Mouse (Mus musculus) kidney, embryonic 15.5 days (tissue): ENCODE data around the gene 1700013G24Rik. TPM values are rescaled to one million over a fixed set of nuclear protein-coding genes. Genes with fewer than 3 reads are reported as not detected.

Source experiments
- ATAC-seq: fragments of 200-750 bp; cut with Nextera tagmentation; replicated peaks from 2 replicates; pipeline ENCODE4 v1.8.0; 2017; ENCODE audit warnings: moderate TSS enrichment; ENCODE audit not compliant: low FRiP score
- H3K27ac ChIP-seq: fragments of 300-500 bp; sonication (generic); 2 replicates; pipeline ENCODE4 v1.5.1; 2015; ENCODE audit warnings: mild to moderate bottlenecking, inconsistent platforms
- H3K27me3 ChIP-seq: fragments of 300-500 bp; sonication (generic); 2 replicates; pipeline ENCODE4 v1.6.1; 2015; ENCODE audit warnings: inconsistent platforms
- H3K36me3 ChIP-seq: fragments of 300-500 bp; sonication (generic); 2 replicates; pipeline ENCODE4 v1.6.1; 2015; ENCODE audit warnings: inconsistent platforms
- H3K4me1 ChIP-seq: fragments of 300-500 bp; sonication (generic); 2 replicates; pipeline ENCODE4 v1.6.1; 2015; ENCODE audit warnings: inconsistent platforms
- H3K4me2 ChIP-seq: fragments of 300-500 bp; sonication (generic); 2 replicates; pipeline ENCODE4 v1.6.1; 2015; ENCODE audit warnings: moderate library complexity, mild to moderate bottlenecking, inconsistent platforms
- H3K4me3 ChIP-seq: fragments of 300-500 bp; sonication (generic); replicated peaks from 2 replicates; pipeline ENCODE4 v1.5.1; 2015; ENCODE audit warnings: mild to moderate bottlenecking, inconsistent platforms
- H3K9ac ChIP-seq: fragments of 300-500 bp; sonication (generic); 2 replicates; pipeline ENCODE4 v1.6.1; 2015; ENCODE audit warnings: mild to moderate bottlenecking, inconsistent platforms
- H3K9me3 ChIP-seq: fragments of 300-500 bp; sonication (generic); replicated peaks from 2 replicates; pipeline ENCODE4 v1.6.1; 2016; ENCODE audit warnings: inconsistent platforms
- WGBS: fragments of 180-500 bp; shearing (Covaris S2); methylation state at CpG from one replicate; pipeline ENCODE4 v1.1.7; 2015; ENCODE audit warnings: mixed read lengths; 5-methylcytosine and 5-hydroxymethylcytosine counted together
- polyA plus RNA-seq: library from polyadenylated mRNA; unstranded; fragments of >200 nt; fragmentation: Nextera tagmentation; extraction: Ambion mirVana; gene quantifications from 2 replicates; pipeline ENCODE4 v1.2.1, GENCODE M21; 2015

Gene 1700013G24Rik
- polyA plus RNA-seq, 1 experiment from 2014 or later = not detected

DNA sequence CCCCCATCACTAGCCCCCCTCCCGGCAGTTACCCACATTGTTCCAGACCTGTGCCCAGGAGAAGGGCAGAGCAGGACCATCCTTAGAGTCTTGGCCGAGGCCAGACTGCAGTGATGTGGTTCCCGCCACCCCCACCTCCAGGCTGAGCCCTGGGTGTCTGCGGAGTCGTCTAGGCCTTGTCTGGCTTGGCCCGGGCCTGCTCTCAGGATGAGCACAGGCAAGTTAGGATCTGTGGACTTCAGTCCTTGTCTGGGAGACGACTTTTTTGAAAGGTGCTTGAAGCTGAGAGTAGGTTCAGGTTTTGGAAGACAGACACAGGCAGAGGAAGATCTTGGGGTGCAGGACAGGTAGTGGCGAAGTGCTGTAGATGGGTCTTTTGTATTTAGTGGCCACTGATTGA, 18.2 kb downstream of the 1700013G24Rik start:
- no peaks in the 10 kb centered on the region for H3K36me3 ChIP-seq
- no peak for ATAC-seq
- no peaks in the 10 kb centered on the region for H3K27me3 ChIP-seq
- peak overlapping the region; percentile 81 for H3K4me2 ChIP-seq
- H3K4me3 ChIP-seq = peak overlapping the region; percentile 81
- H3K27ac ChIP-seq = peak overlapping the region; percentile 86
- peak overlapping the region; percentile 40; the same call in 1 of the 2 replicates for H3K9ac ChIP-seq
- no peaks in the 10 kb centered on the region for H3K9me3 ChIP-seq
- 38% methylated on average over 8 of the region's 8 CpGs for WGBS
- peaks cover 88% of the 10 kb centered on the region for H3K4me1 ChIP-seq

DNA sequence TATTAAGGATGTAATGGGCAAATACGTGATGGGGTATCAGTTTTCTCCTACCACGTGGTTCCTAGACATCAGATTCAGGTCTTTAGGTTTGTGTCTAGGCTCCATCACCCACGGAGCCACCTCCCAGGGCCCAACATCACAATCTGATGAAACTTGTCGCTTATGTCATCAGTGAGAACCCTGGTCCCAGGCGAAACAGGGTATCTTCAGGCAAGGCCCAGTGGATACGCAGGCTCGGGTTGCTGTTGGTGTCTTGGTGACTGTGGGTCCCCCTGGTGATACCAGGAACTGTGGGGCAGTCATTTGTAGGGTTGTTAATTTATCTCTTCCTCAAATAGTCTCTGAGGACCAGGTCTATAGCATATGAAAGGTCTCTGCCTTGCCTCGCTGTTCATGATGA, 20.2 kb downstream of the 1700013G24Rik start:
- H3K9me3 ChIP-seq = no peaks in the 10 kb centered on the region
- H3K27me3 ChIP-seq = no peaks in the 10 kb centered on the region
- H3K4me1 ChIP-seq = peaks cover 92% of the 10 kb centered on the region
- no peak for ATAC-seq
- H3K36me3 ChIP-seq = no peaks in the 10 kb centered on the region
- peak overlapping the region; percentile 67 for H3K27ac ChIP-seq
- H3K4me2 ChIP-seq = peak overlapping the region; percentile 29
- H3K9ac ChIP-seq = no peak overlapping the region
- H3K4me3 ChIP-seq = no peak overlapping the region
- WGBS = 77% methylated on average over 8 of the region's 8 CpGs

DNA sequence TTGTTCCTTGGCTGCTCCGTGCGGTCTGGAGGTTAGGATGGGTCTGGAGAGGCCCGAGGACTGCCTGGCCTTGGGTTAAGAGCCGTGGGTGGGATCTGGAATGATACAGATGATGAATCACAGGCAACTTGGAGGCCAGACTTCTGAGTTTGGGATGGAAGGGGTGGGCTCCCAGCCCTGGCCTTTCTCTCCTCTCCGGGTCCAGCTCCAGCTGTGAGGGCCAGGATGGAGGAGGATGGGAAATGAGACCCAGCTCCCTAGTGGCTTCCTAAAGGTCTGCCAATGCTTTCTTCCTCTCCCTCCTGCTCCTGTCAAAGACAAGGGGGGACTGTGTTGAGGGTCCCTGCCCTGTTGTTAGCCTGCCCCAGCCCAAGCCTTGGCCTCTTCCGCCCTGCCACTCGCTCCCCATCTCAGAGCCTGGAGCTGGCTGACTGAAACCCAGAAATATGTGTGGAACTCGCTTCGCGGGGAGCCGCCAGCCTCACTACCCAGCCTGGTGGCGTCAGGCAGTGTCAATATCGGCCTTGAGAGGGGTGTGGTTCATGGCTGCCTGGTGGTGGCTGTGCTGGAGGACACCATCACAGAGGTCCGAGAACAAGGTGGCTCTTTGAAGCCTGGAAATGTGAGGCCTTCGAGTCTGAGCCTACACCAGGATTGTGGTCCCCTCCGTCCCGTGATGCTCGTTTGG, 20.8 kb downstream of the 1700013G24Rik start:
- 47% methylated on average over 18 of the region's 18 CpGs for WGBS
- Histone ChIP-seq H3K9ac (no peak overlapping the region), H3K27ac (peak overlapping the region; percentile 67), H3K4me3 (no peak overlapping the region), H3K4me1 (peaks cover 97% of the 10 kb centered on the region), H3K9me3 (no peaks in the 10 kb centered on the region), H3K4me2 (peak overlapping the region; percentile 29), H3K27me3 (no peaks in the 10 kb centered on the region), H3K36me3 (no peaks in the 10 kb centered on the region)
- no peak for ATAC-seq

DNA sequence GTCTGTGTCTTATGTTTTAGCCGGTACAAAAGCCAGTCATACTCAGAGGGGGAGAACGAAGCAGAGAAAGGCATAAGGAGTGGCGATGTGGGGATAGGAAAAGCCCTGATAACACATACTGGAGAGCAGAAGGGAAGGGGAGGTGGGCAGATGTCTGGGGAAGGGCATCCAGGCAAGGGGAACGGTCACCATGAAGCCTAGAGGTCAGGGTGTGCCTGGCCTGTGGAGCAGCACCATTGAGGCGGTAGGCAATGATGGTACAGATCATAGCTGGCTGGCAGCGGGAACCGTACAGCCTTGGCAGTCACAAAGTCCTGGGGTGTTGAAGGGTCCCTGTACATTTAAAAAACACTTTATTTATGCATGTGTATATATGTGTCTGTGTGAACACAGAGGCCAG, 21.6 kb downstream of the 1700013G24Rik start:
- no peak for ATAC-seq
- Histone ChIP-seq H3K36me3 (no peaks in the 10 kb centered on the region), H3K27ac (0 out of 2 replicates have a peak overlapping the region, but pooled peaks have one; percentile 67), H3K27me3 (no peaks in the 10 kb centered on the region), H3K4me1 (peaks cover 98% of the 10 kb centered on the region), H3K4me3 (no peak overlapping the region), H3K9me3 (no peaks in the 10 kb centered on the region), H3K4me2 (no peak overlapping the region), H3K9ac (no peak overlapping the region)
- 91% methylated on average over 7 of the region's 7 CpGs for WGBS

DNA sequence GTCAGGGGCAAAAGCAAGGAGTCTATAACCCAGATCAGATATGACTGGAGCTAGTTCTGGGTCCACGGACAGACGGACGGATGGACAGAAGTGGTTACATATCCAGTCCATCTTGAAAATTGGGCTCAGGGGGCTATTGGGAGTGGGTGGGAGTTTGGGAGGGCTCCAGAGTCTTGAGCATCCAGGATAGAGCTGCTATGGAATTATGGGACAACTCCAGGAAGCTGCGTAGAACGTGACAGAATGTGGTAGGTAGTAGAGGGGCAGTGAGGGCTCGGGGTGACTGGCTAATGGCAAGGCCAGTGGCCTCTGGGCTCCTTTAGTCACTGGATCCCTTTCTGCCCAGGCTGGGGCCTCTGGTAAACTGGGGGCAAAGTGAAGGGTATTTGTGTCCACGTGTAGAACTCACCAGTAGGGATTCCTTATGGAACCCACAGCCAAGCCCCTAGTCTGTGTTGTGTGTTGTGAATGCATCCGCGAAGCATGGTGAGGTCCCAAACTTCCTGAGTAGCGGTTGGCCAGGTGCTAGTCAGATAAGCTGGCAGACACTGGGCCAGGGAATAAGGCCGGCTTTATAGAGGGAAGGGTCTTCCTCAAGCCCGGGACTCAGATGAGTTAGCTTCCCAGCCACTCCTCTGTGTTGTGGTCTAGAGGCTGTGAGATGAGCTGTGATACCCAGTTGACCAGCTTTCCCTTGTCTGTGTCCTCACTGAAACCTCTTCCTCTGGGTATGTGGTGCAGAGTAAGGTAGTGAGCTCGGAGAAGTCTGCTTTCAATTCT, 22.4 kb downstream of the 1700013G24Rik start:
- Histone ChIP-seq H3K4me1 (peaks cover 98% of the 10 kb centered on the region), H3K9me3 (no peaks in the 10 kb centered on the region), H3K4me2 (peak overlapping the region; percentile 53; the same call in 1 of the 2 replicates), H3K4me3 (no peak overlapping the region), H3K27me3 (no peaks in the 10 kb centered on the region), H3K9ac (0 out of 2 replicates have a peak overlapping the region, but pooled peaks have one; percentile 10), H3K27ac (peak overlapping the region; percentile 97), H3K36me3 (no peaks in the 10 kb centered on the region)
- WGBS = 75% methylated on average over 13 of the region's 13 CpGs
- ATAC-seq = no peak

DNA sequence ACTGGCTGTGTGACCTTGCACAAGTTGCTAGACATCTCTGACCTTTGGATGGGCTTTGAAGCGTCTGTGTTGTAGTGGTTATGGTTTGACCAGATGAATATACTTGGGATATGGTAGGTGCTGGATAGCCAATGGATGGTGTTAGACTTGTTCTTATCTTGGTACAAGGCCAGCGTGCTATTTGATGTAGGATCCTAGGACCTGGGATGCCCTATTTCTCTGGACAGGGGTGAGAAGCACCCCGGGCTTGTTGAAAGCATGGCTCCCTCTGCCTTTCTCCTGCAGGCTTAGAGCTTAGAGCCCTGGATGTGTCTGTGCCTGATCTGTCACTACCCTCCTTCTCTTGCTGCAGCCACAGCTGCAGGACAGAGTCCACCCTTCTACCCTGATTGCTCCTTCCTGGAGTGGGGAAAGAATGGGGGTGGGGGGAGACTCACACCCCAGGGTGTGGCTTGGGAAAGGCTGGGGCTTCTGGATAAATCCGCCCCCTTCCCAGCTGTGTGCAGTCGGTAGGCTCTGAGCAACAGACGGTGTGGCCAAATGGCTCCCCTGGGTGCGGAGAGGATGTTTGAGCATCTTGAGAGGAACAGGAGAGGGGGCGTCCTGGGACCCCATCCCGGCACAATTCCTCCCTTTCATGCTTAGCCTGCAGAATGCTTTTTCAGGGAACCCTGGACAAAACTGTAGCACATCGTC, 23.1 kb downstream of the 1700013G24Rik start:
- no peaks in the 10 kb centered on the region for H3K9me3 ChIP-seq
- peak; percentile 7; the same call in 1 of the 2 replicates for ATAC-seq
- 28% methylated on average over 10 of the region's 10 CpGs for WGBS
- H3K9ac ChIP-seq = peak overlapping the region; percentile 34; the same call in 1 of the 2 replicates
- H3K27ac ChIP-seq = peak overlapping the region; percentile 97
- no peaks in the 10 kb centered on the region for H3K36me3 ChIP-seq
- H3K4me2 ChIP-seq = peak overlapping the region; percentile 53
- H3K27me3 ChIP-seq = no peaks in the 10 kb centered on the region
- H3K4me1 ChIP-seq = peaks cover 98% of the 10 kb centered on the region
- peak overlapping the region; percentile 5; the same call in 1 of the 2 replicates for H3K4me3 ChIP-seq

DNA sequence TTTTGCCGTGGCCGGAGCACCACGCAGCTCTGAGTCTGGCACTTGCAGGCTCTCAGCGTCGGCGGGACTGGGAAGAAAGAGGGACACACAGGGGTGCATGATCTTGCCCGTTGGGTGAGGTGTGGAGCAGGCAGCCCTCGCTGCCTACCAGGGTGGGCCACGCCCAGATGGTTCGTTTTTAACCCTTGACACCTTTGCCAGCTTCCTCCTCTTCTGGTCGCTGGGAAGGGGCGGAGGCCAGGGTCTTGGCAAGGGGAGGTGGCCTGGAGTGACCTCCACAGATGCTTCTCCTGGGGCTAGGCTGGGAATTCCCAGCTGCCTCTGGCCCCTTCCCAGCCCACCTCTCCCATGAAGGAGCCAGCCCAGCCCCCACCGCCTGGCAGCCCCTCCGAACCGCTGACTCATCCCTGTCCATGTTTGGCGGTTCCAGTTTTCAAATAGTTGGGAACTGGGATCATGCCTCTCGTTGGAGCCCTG, 23.7 kb downstream of the 1700013G24Rik start:
- H3K4me3 ChIP-seq = peak overlapping the region; percentile 5; the same call in 1 of the 2 replicates
- WGBS = 6% methylated on average over 17 of the region's 17 CpGs
- ATAC-seq = no peak
- H3K27ac ChIP-seq = peak overlapping the region; percentile 97
- H3K9ac ChIP-seq = peak overlapping the region; percentile 34; the same call in 1 of the 2 replicates
- peaks cover 98% of the 10 kb centered on the region for H3K4me1 ChIP-seq
- H3K36me3 ChIP-seq = no peaks in the 10 kb centered on the region
- no peaks in the 10 kb centered on the region for H3K9me3 ChIP-seq
- peak overlapping the region; percentile 53 for H3K4me2 ChIP-seq
- H3K27me3 ChIP-seq = no peaks in the 10 kb centered on the region

DNA sequence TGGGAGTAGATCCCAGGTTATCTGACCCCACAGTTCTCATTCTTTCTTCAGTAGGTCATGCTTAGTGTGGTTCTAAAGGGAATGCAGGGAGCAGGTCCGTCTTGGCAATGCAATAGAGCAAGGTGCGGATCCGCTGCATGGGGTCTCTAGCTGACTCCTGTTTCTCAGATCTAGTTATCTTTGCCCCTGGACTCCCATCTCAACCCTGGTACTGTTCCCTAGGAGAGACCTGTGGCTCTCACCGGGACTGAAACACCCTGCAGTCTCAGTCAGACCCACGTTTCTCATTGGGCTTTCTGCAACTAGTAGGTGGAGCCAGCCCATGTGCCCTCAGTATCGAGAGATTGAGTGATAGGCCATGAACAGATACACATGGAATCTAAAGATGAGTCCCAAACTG, 24.5 kb downstream of the 1700013G24Rik start:
- H3K9me3 ChIP-seq = no peaks in the 10 kb centered on the region
- 52% methylated on average over 6 of the region's 6 CpGs for WGBS
- 0 out of 2 replicates have a peak overlapping the region, but pooled peaks have one; percentile 53 for H3K4me2 ChIP-seq
- H3K27me3 ChIP-seq = no peaks in the 10 kb centered on the region
- H3K4me3 ChIP-seq = no peak overlapping the region
- H3K36me3 ChIP-seq = no peaks in the 10 kb centered on the region
- no peak for ATAC-seq
- H3K9ac ChIP-seq = peak overlapping the region; percentile 14; the same call in 1 of the 2 replicates
- H3K27ac ChIP-seq = peak overlapping the region; percentile 97
- peaks cover 100% of the 10 kb centered on the region for H3K4me1 ChIP-seq

DNA sequence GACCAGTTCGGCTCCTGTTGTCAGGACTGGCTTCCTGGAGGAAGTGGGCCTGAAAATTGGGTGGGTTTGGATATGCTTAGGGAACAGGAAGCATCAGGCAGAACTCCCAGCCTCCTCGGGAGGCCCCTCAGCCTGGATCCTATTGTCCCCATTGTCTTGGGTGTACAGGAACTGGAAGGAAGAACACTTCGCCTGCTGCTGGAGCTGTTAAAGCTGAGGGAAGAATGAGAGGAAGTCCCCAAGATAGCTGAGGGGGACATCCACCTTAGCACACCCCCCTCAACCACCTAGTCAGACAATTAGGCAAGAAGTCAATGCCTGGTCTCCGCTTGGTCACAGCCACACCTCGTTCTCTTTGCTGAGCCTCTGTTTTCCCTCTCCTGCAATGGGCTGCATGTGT, 25.2 kb downstream of the 1700013G24Rik start:
- no peaks in the 10 kb centered on the region for H3K9me3 ChIP-seq
- H3K36me3 ChIP-seq = no peaks in the 10 kb centered on the region
- H3K4me2 ChIP-seq = peak overlapping the region; percentile 53; the same call in 1 of the 2 replicates
- peak overlapping the region; percentile 14; the same call in 1 of the 2 replicates for H3K9ac ChIP-seq
- H3K27ac ChIP-seq = peak overlapping the region; percentile 97
- WGBS = 65% methylated on average over 5 of the region's 5 CpGs
- no peak overlapping the region for H3K4me3 ChIP-seq
- peaks cover 95% of the 10 kb centered on the region for H3K4me1 ChIP-seq
- no peak for ATAC-seq
- no peaks in the 10 kb centered on the region for H3K27me3 ChIP-seq

DNA sequence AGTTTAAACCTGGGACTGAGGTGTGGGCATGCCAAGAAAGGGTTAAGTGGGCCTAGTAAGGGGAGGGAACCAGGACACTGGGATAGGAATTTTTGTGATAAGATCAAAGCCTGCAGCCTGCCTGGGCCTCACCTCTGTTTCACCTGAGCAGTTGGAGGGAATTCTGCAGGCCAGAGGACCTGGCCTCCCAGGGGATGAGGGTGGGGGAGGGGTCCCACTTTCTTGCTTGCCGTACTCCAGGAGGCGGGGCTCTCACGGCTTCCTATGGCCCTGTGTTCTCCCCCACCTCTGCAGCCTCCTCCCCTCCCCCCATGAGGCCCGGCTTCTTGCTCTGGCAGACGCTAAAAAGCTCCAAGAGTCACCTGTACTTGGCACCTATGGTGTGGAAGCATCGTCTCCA, 26.7 kb downstream of the 1700013G24Rik start:
- H3K36me3 ChIP-seq = no peaks in the 10 kb centered on the region
- 3% methylated on average over 6 of the region's 6 CpGs for WGBS
- H3K4me3 ChIP-seq = 0 out of 2 replicates have a peak overlapping the region, but pooled peaks have one; percentile 2
- peaks cover 95% of the 10 kb centered on the region for H3K4me1 ChIP-seq
- H3K9me3 ChIP-seq = no peaks in the 10 kb centered on the region
- peak; percentile 41 for ATAC-seq
- H3K27ac ChIP-seq = peak overlapping the region; percentile 97
- no peaks in the 10 kb centered on the region for H3K27me3 ChIP-seq
- H3K9ac ChIP-seq = no peak overlapping the region
- H3K4me2 ChIP-seq = peak overlapping the region; percentile 48

DNA sequence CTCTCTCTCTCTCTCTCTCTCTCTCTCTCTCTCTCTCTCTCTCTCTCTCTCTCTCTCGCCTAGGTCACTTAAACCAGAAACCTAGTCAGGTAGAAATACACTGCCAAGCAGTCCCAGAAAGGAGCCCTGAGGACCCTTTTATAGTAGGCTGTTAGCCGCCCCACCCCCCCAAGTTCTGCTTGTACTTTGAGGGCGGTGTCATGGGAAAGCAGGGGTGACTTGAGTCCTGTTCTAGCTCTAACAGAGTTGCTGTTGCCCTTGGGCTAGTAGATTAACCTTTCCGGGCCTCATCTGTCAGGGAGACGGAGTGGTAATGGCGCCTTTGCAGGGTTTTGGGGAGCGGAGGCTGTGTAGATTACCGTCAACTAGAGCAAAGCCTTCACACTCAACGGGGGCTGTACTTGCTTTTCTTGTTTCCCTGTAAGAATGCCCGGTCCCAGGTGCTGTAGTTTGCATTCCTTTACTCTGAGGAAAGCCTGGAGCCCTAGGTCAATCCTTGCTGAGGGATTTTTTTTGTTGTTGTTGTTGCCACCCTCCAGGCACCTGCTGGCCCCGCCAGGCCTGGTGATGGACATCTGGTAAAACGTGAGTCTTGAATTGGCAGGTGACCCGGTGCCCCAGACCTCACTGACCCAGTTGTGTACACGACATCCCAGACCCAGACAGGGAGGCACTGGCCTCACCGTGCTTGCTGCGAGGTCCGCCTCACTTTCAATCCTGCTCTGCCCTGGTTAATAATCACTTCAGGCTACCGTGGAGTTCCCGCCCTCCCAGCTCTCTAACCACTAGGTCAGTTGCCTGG, 27.3 kb downstream of the 1700013G24Rik start:
- Histone ChIP-seq H3K36me3 (no peaks in the 10 kb centered on the region), H3K27me3 (no peaks in the 10 kb centered on the region), H3K9me3 (no peaks in the 10 kb centered on the region), H3K27ac (peak overlapping the region; percentile 97), H3K4me2 (peak overlapping the region; percentile 48), H3K4me1 (peaks cover 95% of the 10 kb centered on the region), H3K9ac (no peak overlapping the region), H3K4me3 (0 out of 2 replicates have a peak overlapping the region, but pooled peaks have one; percentile 2)
- ATAC-seq = peak; percentile 46
- WGBS = 19% methylated on average over 19 of the region's 19 CpGs
